Mouse (Mus musculus) lung, embryonic 16.5 days (tissue): ENCODE data around the gene Phf10. TPM values are rescaled to one million over a fixed set of nuclear protein-coding genes. Genes with fewer than 3 reads are reported as not detected.
"Not testable (repeated sequence)": the region's sequence is repeated elsewhere in the genome, so short reads cannot be mapped to it uniquely, and the experiment has no call there.

Experiments
- ATAC-seq: fragments of 200-750 bp; cut with Nextera tagmentation; 2 replicates; pipeline ENCODE4 v1.8.0; 2017; ENCODE audit warnings: low read depth, mild to moderate bottlenecking, moderate library complexity
- H3K27ac ChIP-seq: fragments of 300-500 bp; sonication (generic); 2 replicates; pipeline ENCODE4 v1.5.1; 2014; ENCODE audit warnings: mild to moderate bottlenecking, control low read depth, low read length
- H3K27me3 ChIP-seq: fragments of 300-500 bp; sonication (generic); 2 replicates; pipeline ENCODE4 v1.6.1; 2014; ENCODE audit warnings: low read depth, low read length, mixed read lengths; ENCODE audit not compliant: control insufficient read depth, insufficient read depth
- H3K36me3 ChIP-seq: fragments of 300-500 bp; sonication (generic); 2 replicates; pipeline ENCODE4 v1.6.1; 2014; ENCODE audit warnings: low read length; ENCODE audit not compliant: control insufficient read depth, insufficient read depth
- H3K4me1 ChIP-seq: fragments of 300-500 bp; sonication (generic); replicated peaks from 2 replicates; pipeline ENCODE4 v1.6.1; 2014; ENCODE audit warnings: low read length, mixed read lengths; ENCODE audit not compliant: control insufficient read depth, insufficient read depth
- H3K4me2 ChIP-seq: fragments of 300-500 bp; sonication (generic); 2 replicates; pipeline ENCODE4 v1.6.1; 2014; ENCODE audit warnings: low read depth, low read length, control low read depth
- H3K4me3 ChIP-seq: fragments of 300-500 bp; sonication (generic); 2 replicates; pipeline ENCODE4 v1.5.1; 2014; ENCODE audit warnings: mild to moderate bottlenecking, low read length, control low read depth
- H3K9ac ChIP-seq: fragments of 300-500 bp; sonication (generic); 2 replicates; pipeline ENCODE4 v1.6.1; 2014; ENCODE audit warnings: low read length, control low read depth
- H3K9me3 ChIP-seq: fragments of 300-500 bp; sonication (generic); 2 replicates; pipeline ENCODE4 v1.6.1; 2016; ENCODE audit warnings: low read length; ENCODE audit not compliant: control insufficient read depth
- WGBS: fragments of 180-500 bp; shearing (Covaris S2); extraction: QIAGEN DNeasy Blood & Tissue Kit; methylation state at CpG from one replicate; pipeline ENCODE4 v1.1.7; 2014; 5-methylcytosine and 5-hydroxymethylcytosine counted together
- polyA plus RNA-seq: library from polyadenylated mRNA; unstranded; fragments of >200 nt; fragmentation: Nextera tagmentation; extraction: Ambion mirVana; gene quantifications from 2 replicates; pipeline ENCODE4 v1.2.1, GENCODE M21; 2015

The Phf10 gene
- polyA plus RNA-seq, 1 experiment from 2014 or later: 36.1 TPM

DNA sequence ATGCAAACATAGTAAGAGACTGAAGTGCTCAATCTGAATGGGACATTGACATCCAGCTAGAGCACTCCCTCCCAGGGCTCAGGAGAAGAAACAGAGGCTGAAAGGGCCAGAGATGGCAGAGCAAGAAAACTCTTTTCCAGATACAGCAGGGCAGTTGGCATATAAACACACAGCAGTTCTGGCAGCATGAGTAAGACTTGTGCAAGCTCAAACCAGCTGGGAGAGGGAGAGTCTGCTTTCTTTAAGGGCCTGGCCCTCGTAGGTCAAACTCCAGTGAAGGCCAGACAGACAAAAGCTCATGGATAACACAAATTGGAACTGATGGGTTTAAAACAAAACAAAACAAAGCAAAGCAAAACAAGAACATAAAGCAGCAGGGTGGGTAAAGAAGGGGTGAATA lies 54.5 kb downstream of the Phf10 start:
- no peak overlapping the region for H3K9ac ChIP-seq
- ATAC-seq: no peak
- no peak overlapping the region for H3K4me2 ChIP-seq
- no peaks in the 10 kb centered on the region for H3K36me3 ChIP-seq
- WGBS: 31% methylated on average over 1 of the region's 1 CpGs
- H3K27me3 ChIP-seq: peaks cover 2% of the 10 kb centered on the region; the same call in 1 of the 2 replicates
- no peak overlapping the region for H3K4me3 ChIP-seq
- no peaks in the 10 kb centered on the region for H3K9me3 ChIP-seq
- no peak overlapping the region for H3K27ac ChIP-seq
- H3K4me1 ChIP-seq: no peaks in the 10 kb centered on the region

DNA sequence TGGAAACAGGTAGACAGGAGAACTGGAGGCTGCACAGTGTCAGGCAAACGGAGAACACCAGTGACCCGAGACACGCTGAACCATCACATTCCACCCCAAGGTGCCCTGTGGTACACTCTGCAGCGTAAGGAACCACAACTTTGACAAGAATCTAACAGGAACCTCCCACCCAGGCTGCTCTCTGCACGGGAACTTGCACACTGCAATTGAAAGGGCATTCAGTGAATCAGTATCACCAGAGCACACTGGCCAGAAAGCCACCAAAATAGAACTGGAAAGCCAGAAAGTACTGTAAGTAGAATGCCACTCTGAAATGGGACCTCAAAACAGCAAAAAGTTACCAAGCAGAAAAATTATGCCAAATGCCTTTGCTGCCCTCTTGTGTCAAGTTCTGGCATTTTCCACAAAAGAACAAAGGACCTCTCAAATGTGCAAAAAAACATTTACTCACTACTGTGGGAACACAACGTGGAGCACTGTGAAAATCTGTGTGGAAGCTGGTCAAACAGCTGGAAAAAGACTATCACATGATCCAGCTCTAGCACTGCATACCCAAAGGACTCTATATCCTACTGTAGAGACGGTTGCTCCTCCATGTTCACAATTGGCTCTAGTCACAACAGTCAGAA lies 56.3 kb downstream of the Phf10 start:
- 48% methylated on average over 7 of the region's 7 CpGs for WGBS
- Histone ChIP-seq H3K27me3 (peaks cover 2% of the 10 kb centered on the region; the same call in 1 of the 2 replicates), H3K9me3 (no peaks in the 10 kb centered on the region), H3K4me3 (no peak overlapping the region), H3K4me2 (no peak overlapping the region), H3K9ac (no peak overlapping the region), H3K27ac (no peak overlapping the region), H3K36me3 (no peaks in the 10 kb centered on the region), H3K4me1 (no peaks in the 10 kb centered on the region)
- ATAC-seq: 0 out of 2 replicates have a peak, but pooled peaks have one; percentile 15

DNA sequence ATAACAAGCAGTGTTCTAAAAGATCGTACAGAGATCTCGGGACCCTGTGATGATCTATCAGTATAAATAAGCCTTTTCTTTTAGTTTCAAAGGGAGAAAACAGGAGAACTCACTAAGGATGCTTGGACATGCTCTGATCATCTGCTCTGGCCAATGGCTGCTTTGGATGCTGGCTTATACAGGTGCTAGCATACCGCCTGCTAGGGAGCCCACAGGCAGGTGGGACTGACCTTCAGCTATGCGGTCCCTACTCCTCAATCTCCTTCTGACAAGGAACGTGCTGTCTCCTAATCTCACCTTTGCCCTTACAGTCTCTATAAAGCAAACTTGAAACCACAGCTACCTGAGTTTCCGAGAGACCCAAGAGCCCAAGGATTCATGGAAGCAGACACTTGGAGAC lies 56.9 kb downstream of the Phf10 start:
- ATAC-seq: no peak; the same call in 1 of the 2 replicates
- Histone ChIP-seq H3K9ac (no peak overlapping the region), H3K4me2 (no peak overlapping the region), H3K9me3 (no peaks in the 10 kb centered on the region), H3K36me3 (no peaks in the 10 kb centered on the region), H3K27me3 (peaks cover 2% of the 10 kb centered on the region; the same call in 1 of the 2 replicates), H3K4me1 (no peaks in the 10 kb centered on the region), H3K4me3 (no peak overlapping the region), H3K27ac (no peak overlapping the region)
- 81% methylated on average over 6 of the region's 6 CpGs for WGBS

DNA sequence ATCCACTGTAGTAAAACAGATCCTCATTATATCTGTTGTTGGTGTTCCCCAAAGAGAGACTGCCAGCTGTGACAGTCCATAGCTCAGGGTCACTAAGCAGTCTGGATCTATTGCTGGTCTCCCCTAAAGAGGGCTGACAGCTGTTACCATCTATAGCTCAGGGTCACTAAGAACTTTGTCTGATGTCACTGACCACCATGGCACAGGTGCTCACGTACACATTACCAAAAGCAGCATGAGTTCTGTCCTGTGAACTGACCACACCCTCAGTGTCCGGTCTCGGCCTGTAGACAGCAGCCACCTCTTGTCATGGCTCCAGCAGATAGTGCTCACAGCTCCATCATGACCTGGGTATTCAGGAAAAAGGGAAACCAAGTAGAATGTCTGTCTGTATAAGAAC lies 57.9 kb downstream of the Phf10 start:
- Histone ChIP-seq H3K4me2 (no peak overlapping the region), H3K9me3 (no peaks in the 10 kb centered on the region), H3K4me3 (no peak overlapping the region), H3K27me3 (peaks cover 2% of the 10 kb centered on the region; the same call in 1 of the 2 replicates), H3K27ac (no peak overlapping the region), H3K9ac (no peak overlapping the region), H3K36me3 (no peaks in the 10 kb centered on the region), H3K4me1 (no peaks in the 10 kb centered on the region)
- no peak for ATAC-seq
- WGBS: 82% methylated on average over 3 of the region's 3 CpGs

GRCm38 (mm10) chr17:14898972-14899371 lies 62.1 kb downstream of the Phf10 start:
- Histone ChIP-seq H3K36me3 (no peaks in the 10 kb centered on the region), H3K9me3 (no peaks in the 10 kb centered on the region), H3K27ac (no peak overlapping the region), H3K4me2 (no peak overlapping the region), H3K27me3 (no peaks in the 10 kb centered on the region), H3K4me3 (no peak overlapping the region), H3K4me1 (no peaks in the 10 kb centered on the region), H3K9ac (no peak overlapping the region)
- 63% methylated on average over 1 of the region's 1 CpGs for WGBS
- ATAC-seq: no peak

- not testable (repeated sequence) for ATAC-seq, H3K9me3 ChIP-seq
Measured at GRCm38 (mm10) chr17:14895058-14895457, 66.0 kb downstream of the Phf10 start.

More at GRCm38 (mm10) chr17:14895058-14895457, 66.0 kb downstream of the Phf10 start:
- not testable (repeated sequence) for H3K4me2 ChIP-seq, H3K27me3 ChIP-seq, H3K27ac ChIP-seq, H3K36me3 ChIP-seq, H3K9ac ChIP-seq, H3K4me1 ChIP-seq, H3K4me3 ChIP-seq

Other genes starting within 250 kb of the Phf10 start
- gene Wdr27, start 18.1 kb downstream of the Phf10 start, polyA plus RNA-seq: 11.1 and 13.1 TPM in 2 replicates
- gene 1600012H06Rik, start 18.1 kb downstream of the Phf10 start, polyA plus RNA-seq: 41.7 and 43.5 TPM in 2 replicates
- 8.3 and 8.7 TPM in 2 replicates for gene 9030025P20Rik, start 17.2 kb upstream of the Phf10 start, polyA plus RNA-seq
- 1.6 and 1.8 TPM in 2 replicates for gene Gm3417, start 17.5 kb upstream of the Phf10 start, polyA plus RNA-seq
- gene Gm3435, start 48.9 kb upstream of the Phf10 start, polyA plus RNA-seq: 8.4 and 9.7 TPM in 2 replicates
- 85.1 and 91.1 TPM in 2 replicates for gene Ermard, start 79.9 kb upstream of the Phf10 start, polyA plus RNA-seq
- 0.65 and 0.95 TPM in 2 replicates for gene Tcte3, start 80.2 kb upstream of the Phf10 start, polyA plus RNA-seq
- 2.7 and 3.1 TPM in 2 replicates for gene Gm3448, start 80.3 kb upstream of the Phf10 start, polyA plus RNA-seq